Mouse (Mus musculus): Measurements from ENCODE around the gene Dusp11.
"Not testable (repeated sequence)": the region's sequence is repeated elsewhere in the genome, so short reads cannot be mapped to it uniquely, and the experiment has no call there.

DNA sequence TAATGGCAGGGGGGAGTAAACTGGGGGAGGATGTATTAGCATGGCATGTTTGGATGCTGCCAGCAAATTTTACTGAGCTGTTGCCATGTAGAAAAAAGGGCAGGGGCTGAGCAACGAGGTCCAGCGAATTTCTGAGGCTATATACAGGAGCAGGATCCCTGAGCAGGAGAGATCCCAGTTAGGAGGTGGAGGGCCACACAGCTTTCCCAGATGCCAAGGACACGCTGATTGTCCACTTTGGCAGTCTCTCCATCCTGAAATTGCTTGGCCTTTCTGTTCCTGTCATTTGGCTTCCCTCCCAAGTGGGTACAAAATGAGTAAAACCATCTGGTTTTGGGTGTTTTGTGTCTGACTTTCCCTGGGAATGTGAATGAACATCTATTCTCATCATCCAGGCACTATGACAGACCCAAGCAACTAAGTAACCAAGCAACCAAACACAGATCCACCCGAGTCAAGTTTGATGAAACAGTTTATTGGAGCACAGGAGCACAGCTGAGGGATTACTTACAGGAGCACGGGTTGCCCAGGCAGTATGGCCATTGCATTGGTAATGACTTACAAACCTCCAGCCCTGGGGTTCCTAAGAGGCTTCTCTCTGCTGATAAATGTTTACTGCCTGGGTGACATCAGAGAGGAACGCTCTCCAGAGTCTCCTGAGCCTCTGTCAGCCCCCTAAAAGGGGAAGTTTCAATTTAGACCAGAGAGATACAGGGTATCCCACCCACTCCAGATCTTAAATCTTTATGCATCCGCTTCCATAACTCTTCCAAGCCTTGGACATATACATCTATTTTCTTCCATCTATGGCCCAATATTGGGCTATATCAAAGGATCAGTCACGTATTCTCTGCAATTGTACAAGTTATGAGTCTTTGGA is 62.6 kb downstream of the Dusp11 start:
- TF ChIP-seq MEF2A (IDR thresholded peaks at IDR 0.05; ENCODE audit: borderline replicate concordance, low read depth, low read length); USF2 (conservative IDR thresholded peaks at IDR 0.05; ENCODE audit: low read depth, low read length); MAX (IDR thresholded peaks at IDR 0.05; ENCODE audit: low read length); POLR2A (IDR thresholded peaks at IDR 0.05; ENCODE audit: low read depth, low read length); CTCF (conservative IDR thresholded peaks at IDR 0.05 in 1 of 2, IDR thresholded peaks at IDR 0.05 in 1 of 2; ENCODE audit: low read depth in 2 of 2, low read length in 2 of 2); ZNF384 (IDR thresholded peaks at IDR 0.05; ENCODE audit: low read depth, low read length); POLR2AphosphoS2 (IDR thresholded peaks at IDR 0.05; ENCODE audit: low read depth, low read length); ZC3H11A (IDR thresholded peaks at IDR 0.05; ENCODE audit: low read depth, low read length); KAT2A (IDR thresholded peaks at IDR 0.05; ENCODE audit: insufficient replicate concordance, low read length); JUN (IDR thresholded peaks at IDR 0.05; ENCODE audit: insufficient read depth, low read depth, low read length); SIN3A (IDR thresholded peaks at IDR 0.05; ENCODE audit: low read length); MYC (IDR thresholded peaks at IDR 0.05; ENCODE audit: low read depth, low read length); ELF1 (IDR thresholded peaks at IDR 0.05; ENCODE audit: low read depth, low read length): not testable (repeated sequence)
